Mouse (Mus musculus) bone marrow, adult 2 months (tissue): ENCODE measurements around the gene Ihh.

ENCODE experiments used
- CTCF ChIP-seq: fragments of 200-500 bp; IDR thresholded peaks from 2 replicates; pipeline ENCODE4 v1.5.1; 2011; ENCODE audit warnings: low read length, control low read depth; ENCODE audit not compliant: control insufficient read depth, insufficient read depth
- POLR2A ChIP-seq: fragments of 200-500 bp; IDR thresholded peaks from 2 replicates; pipeline ENCODE4 v1.6.1; 2011; ENCODE audit warnings: low read depth, mild to moderate bottlenecking, control low read depth, low read length, borderline replicate concordance; ENCODE audit not compliant: control insufficient read depth

- TF ChIP-seq POLR2A (no peak), CTCF (peak; percentile 71)
Measured at GRCm38 (mm10) chr1:74964494-74965215, 13.2 kb upstream of the Ihh start.
